Mouse (Mus musculus): ENCODE results near the gene Ptma. TPM values are rescaled to one million over a fixed set of nuclear protein-coding genes. Genes with fewer than 3 reads are reported as not detected.

The Ptma gene
- polyA plus RNA-seq, 1 experiment from 2014 or later: 2,826 TPM

DNA sequence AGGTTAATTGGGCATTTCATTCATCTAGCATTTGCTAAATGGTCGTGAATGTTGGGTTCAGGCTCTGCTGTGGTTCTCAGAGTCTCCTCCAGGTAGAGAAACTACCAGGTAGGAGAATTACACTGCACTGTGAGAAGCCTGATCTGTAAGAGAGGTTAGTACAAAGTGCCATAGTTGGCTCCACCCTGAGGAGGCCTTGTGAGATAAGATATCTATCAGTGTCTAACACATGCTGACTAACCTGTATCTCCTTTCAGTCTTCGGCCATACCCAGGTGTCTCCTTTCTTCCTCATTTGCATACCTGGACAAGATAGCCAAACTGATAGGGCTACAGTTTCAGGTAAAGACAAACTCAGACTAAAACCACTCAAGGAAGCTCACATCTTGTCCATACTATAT, 36.1 kb downstream of the Ptma start:
- Histone ChIP-seq H3K4me1 (replicated peaks; ENCODE audit: control insufficient read depth, insufficient read depth, low read length) (no peaks in the 10 kb centered on the region), H3K27me3 (replicated peaks; ENCODE audit: control insufficient read depth, insufficient read depth, low read length) (no peaks in the 10 kb centered on the region), H3K27ac (ENCODE audit: low read depth) (no peak overlapping the region), H3K4me3 (ENCODE audit: low read depth, low read length) (no peak overlapping the region), H3K9ac (ENCODE audit: low read length) (no peak overlapping the region), H3K36me3 (ENCODE audit: control insufficient read depth, insufficient read depth, low read length) (peaks cover 26% of the 10 kb centered on the region), H3K9me3 (ENCODE audit: control insufficient read depth, low read length) (no peaks in the 10 kb centered on the region), H3K4me2 (ENCODE audit: low read length) (no peak overlapping the region)
- DNase-seq (ENCODE audit: low spot score): no peak
- WGBS: 85% methylated on average over 2 of the region's 2 CpGs
- no peak for ATAC-seq (replicated peaks; ENCODE audit: low FRiP score, low TSS enrichment, low read depth)

GRCm38 (mm10) chr1:86568409-86568808, 41.9 kb downstream of the Ptma start:
- Histone ChIP-seq H3K9ac (ENCODE audit: low read length) (no peak overlapping the region), H3K36me3 (ENCODE audit: control insufficient read depth, insufficient read depth, low read length) (peaks cover 14% of the 10 kb centered on the region; the same call in 1 of the 2 replicates), H3K9me3 (ENCODE audit: control insufficient read depth, low read length) (no peaks in the 10 kb centered on the region), H3K27me3 (replicated peaks; ENCODE audit: control insufficient read depth, insufficient read depth, low read length) (no peaks in the 10 kb centered on the region), H3K4me2 (ENCODE audit: low read length) (no peak overlapping the region), H3K27ac (ENCODE audit: low read depth) (no peak overlapping the region), H3K4me1 (replicated peaks; ENCODE audit: control insufficient read depth, insufficient read depth, low read length) (no peaks in the 10 kb centered on the region), H3K4me3 (ENCODE audit: low read depth, low read length) (no peak overlapping the region)
- no peak for ATAC-seq (replicated peaks; ENCODE audit: low FRiP score, low TSS enrichment, low read depth)
- WGBS: 64% methylated on average over 2 of the region's 2 CpGs
- no peak for DNase-seq (ENCODE audit: low spot score)

GRCm38 (mm10) chr1:86569292-86569860, 42.9 kb downstream of the Ptma start:
- Histone ChIP-seq H3K9ac (ENCODE audit: low read length) (no peak overlapping the region), H3K27ac (ENCODE audit: low read depth) (no peak overlapping the region), H3K27me3 (replicated peaks; ENCODE audit: control insufficient read depth, insufficient read depth, low read length) (no peaks in the 10 kb centered on the region), H3K4me3 (ENCODE audit: low read depth, low read length) (no peak overlapping the region), H3K4me1 (replicated peaks; ENCODE audit: control insufficient read depth, insufficient read depth, low read length) (no peaks in the 10 kb centered on the region), H3K4me2 (ENCODE audit: low read length) (no peak overlapping the region), H3K9me3 (ENCODE audit: control insufficient read depth, low read length) (no peaks in the 10 kb centered on the region), H3K36me3 (ENCODE audit: control insufficient read depth, insufficient read depth, low read length) (0 out of 2 replicates have a peak, but pooled peaks cover 4% of the 10 kb centered on the region)
- no peak for ATAC-seq (replicated peaks; ENCODE audit: low FRiP score, low TSS enrichment, low read depth)
- DNase-seq (ENCODE audit: low spot score): no peak
- 89% methylated on average over 2 of the region's 2 CpGs for WGBS

DNA sequence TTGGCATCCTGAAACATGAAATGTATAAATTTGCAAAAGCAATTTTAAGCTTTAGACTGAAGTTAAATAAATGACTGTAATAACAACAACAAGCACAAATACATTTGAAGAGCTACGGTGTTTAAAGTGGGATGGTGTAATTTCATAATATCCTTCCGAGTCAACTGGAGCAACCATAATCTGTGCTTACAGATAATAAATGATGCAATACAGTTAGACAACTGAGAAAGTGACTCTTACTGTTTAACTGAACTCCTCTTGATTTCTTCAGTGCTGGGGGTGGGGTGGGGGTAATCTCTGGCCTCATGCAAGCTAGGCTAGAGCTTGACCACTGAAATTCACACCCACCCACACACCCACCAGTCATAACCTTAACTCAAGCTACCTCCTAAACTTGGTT, 44.9 kb downstream of the Ptma start:
- Histone ChIP-seq H3K27ac (ENCODE audit: low read depth) (no peak overlapping the region), H3K9me3 (ENCODE audit: control insufficient read depth, low read length) (no peaks in the 10 kb centered on the region), H3K27me3 (replicated peaks; ENCODE audit: control insufficient read depth, insufficient read depth, low read length) (no peaks in the 10 kb centered on the region), H3K4me2 (ENCODE audit: low read length) (no peak overlapping the region), H3K4me1 (replicated peaks; ENCODE audit: control insufficient read depth, insufficient read depth, low read length) (no peaks in the 10 kb centered on the region), H3K9ac (ENCODE audit: low read length) (no peak overlapping the region), H3K4me3 (ENCODE audit: low read depth, low read length) (no peak overlapping the region), H3K36me3 (ENCODE audit: control insufficient read depth, insufficient read depth, low read length) (0 out of 2 replicates have a peak, but pooled peaks cover 3% of the 10 kb centered on the region)
- ATAC-seq (replicated peaks; ENCODE audit: low FRiP score, low TSS enrichment, low read depth): no peak
- DNase-seq (ENCODE audit: low spot score): no peak
- 88% methylated on average over 2 of the region's 2 CpGs for WGBS

GRCm38 (mm10) chr1:86571941-86572340, 45.4 kb downstream of the Ptma start:
- DNase-seq (ENCODE audit: low spot score) (no peak), ATAC-seq (replicated peaks; ENCODE audit: low FRiP score, low TSS enrichment, low read depth) (no peak)
- Histone ChIP-seq H3K9me3 (ENCODE audit: control insufficient read depth, low read length) (no peaks in the 10 kb centered on the region), H3K4me2 (ENCODE audit: low read length) (no peak overlapping the region), H3K9ac (ENCODE audit: low read length) (no peak overlapping the region), H3K36me3 (ENCODE audit: control insufficient read depth, insufficient read depth, low read length) (0 out of 2 replicates have a peak, but pooled peaks cover 3% of the 10 kb centered on the region), H3K4me3 (ENCODE audit: low read depth, low read length) (no peak overlapping the region), H3K27ac (ENCODE audit: low read depth) (no peak overlapping the region), H3K27me3 (replicated peaks; ENCODE audit: control insufficient read depth, insufficient read depth, low read length) (no peaks in the 10 kb centered on the region), H3K4me1 (replicated peaks; ENCODE audit: control insufficient read depth, insufficient read depth, low read length) (no peaks in the 10 kb centered on the region)
- 79% methylated on average over 4 of the region's 4 CpGs for WGBS

Other genes with a start within 250 kb of the Ptma start
- gene B3gnt7, start 223.9 kb upstream of the Ptma start, polyA plus RNA-seq (2014; fragmentation: Nextera tagmentation; extraction: Ambion mirVana): 7.7 and 10.4 TPM in 2 replicates
- gene Ncl, start 167.3 kb upstream of the Ptma start, polyA plus RNA-seq (2014; fragmentation: Nextera tagmentation; extraction: Ambion mirVana): 423 and 436 TPM in 2 replicates
- not detected in 2 replicates for gene Nmur1, start 100.5 kb upstream of the Ptma start, polyA plus RNA-seq (2014; fragmentation: Nextera tagmentation; extraction: Ambion mirVana)
- gene Tex44, start 100.4 kb upstream of the Ptma start, polyA plus RNA-seq (2014; fragmentation: Nextera tagmentation; extraction: Ambion mirVana): not detected in 2 replicates
- gene Pde6d, start 55.9 kb downstream of the Ptma start, polyA plus RNA-seq (2014; fragmentation: Nextera tagmentation; extraction: Ambion mirVana): 45.7 and 46.0 TPM in 2 replicates
- gene Cops7b, start 56.2 kb downstream of the Ptma start, polyA plus RNA-seq (2014; fragmentation: Nextera tagmentation; extraction: Ambion mirVana): 36.9 and 43.0 TPM in 2 replicates
- 0.46 and 0.81 TPM in 2 replicates for gene Nppc, start 143.8 kb downstream of the Ptma start, polyA plus RNA-seq (2014; fragmentation: Nextera tagmentation; extraction: Ambion mirVana)
- 23.0 and 24.6 TPM in 2 replicates for gene Dis3l2, start 177.1 kb downstream of the Ptma start, polyA plus RNA-seq (2014; fragmentation: Nextera tagmentation; extraction: Ambion mirVana)

Data from intestine, embryonic 14.5 days (tissue).